Mouse (Mus musculus) gastrocnemius, postnatal 14 days (tissue): ENCODE data around the gene Rxfp2. TPM values are rescaled to one million over a fixed set of nuclear protein-coding genes. Genes with fewer than 3 reads are reported as not detected.

ENCODE experiments used
- DNase-seq: peaks from one replicate; pipeline ENCODE4 v3.0.0; 2021; ENCODE audit warnings: mixed read lengths
- intact Hi-C: fragments of 180-260 bp; cut with DNase I; formaldehyde crosslinking; loops from one replicate; pipeline ENCODE4 v1.15.1; 2025; ENCODE audit warnings: low total_unique reads
- total RNA-seq, 2 experiments: library from RNA; stranded (reverse); gene quantifications; 2 replicates each; pipeline ENCODE4 v1.2.3; 2021

The Rxfp2 gene
- total RNA-seq, 2 experiments from 2014 or later: not detected

DNA sequence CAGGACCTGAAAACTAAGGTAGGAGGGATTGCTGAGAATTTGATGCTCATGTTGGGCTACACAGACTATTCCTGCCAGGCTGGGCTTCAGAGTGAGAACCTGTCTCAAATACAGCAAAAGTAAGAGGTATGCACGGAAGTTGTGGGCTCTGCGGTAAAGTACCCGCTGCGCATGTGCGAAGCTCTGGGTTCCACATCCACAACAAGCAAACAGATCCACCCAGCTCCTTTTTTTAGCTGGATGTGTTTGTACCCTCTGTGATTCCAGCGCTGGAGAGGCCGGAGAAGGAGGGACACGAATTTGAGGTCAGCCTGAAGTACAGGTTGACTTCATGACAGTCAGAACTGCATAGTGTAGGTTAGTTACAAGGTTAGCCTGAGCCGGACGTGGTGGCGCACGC lies 80.3 kb downstream of the Rxfp2 start:
- intact Hi-C loops: no loop called here
- DNase-seq: no peak

DNA sequence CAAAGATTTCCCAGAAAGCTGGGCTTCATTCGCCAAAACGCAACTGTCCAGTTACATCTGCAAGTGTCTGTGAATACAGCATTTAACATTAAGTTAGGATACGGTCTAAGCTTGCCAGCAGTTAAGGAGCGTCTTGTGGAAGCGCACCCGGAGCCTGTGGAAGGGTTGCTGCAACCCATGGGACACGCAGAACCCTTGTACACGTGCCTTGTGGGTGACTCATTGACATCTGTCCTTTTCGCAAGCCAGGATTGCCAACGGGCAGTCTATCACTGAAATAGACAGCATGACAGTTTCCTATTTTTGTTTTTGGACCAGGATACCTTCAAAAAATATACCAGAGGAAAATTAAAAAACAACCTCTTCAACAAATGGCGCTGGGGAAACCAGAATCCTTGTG lies 83.3 kb downstream of the Rxfp2 start:
- no peak for DNase-seq
- intact Hi-C loops: no loop called here

DNA sequence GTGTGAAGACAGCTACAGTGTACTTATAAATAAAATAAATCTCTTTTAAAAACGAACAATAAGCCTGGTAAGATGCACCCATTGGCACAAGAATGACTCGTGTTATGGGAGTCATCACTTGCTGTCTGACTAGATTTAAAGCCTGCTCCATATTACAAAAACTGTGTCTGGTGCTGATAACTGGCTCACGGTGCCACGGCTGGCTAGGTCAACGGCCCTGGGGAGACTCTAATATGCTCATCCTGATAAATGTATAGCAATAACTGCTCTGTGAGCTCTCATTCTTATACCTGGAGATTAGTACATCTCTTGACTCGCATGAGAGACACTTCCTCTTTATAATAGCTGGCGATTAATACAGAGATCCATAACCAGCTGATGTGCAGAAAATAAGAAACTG lies 87.9 kb downstream of the Rxfp2 start:
- intact Hi-C loops: no loop called here
- DNase-seq: no peak

DNA sequence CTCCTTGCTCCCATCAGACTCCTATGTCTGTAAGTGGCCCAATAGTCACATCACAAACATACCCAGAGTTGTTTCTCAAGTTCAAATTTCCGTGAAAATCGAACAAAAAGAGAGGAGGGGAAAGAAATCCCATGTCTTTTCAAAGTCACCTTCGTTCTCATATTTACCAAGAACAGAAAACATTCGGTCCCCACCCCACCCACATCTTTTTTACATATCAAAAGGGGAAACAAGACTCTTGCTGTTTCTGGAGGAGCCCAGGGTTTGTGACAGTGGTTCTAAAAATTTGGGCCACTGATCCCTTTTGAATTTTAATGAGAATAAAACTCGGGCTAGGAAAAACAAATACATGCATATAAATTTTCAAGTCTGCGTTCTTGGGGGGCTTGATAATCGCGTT lies 92.8 kb downstream of the Rxfp2 start:
- DNase-seq: no peak
- intact Hi-C loops: loop anchor here (5.0 kb wide), 1 partner anchor 41 kb away; no protein-coding TSS in a partner anchor

DNA sequence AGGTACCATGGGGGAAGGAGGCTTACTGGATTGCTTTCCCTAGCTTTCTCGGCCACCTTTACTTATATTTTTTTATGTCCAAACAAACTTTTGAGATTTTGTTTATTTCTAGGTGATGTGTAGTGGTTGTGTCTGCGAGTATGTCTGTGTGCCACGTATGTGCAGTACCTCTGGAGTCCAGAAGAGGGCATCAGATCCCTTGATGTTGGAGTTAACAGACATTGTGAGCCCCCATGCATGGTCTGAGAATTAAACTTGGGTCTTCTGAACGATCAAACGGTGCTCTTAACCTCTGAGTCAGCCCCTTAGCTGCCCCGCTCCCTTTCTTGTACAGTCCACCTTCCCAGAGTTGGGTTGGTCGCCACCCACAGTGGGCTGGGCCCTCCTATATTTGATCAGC lies 95.5 kb downstream of the Rxfp2 start:
- intact Hi-C loops: loop anchor here (5.0 kb wide), 1 partner anchor 38 kb away; no protein-coding TSS in a partner anchor
- DNase-seq: no peak

DNA sequence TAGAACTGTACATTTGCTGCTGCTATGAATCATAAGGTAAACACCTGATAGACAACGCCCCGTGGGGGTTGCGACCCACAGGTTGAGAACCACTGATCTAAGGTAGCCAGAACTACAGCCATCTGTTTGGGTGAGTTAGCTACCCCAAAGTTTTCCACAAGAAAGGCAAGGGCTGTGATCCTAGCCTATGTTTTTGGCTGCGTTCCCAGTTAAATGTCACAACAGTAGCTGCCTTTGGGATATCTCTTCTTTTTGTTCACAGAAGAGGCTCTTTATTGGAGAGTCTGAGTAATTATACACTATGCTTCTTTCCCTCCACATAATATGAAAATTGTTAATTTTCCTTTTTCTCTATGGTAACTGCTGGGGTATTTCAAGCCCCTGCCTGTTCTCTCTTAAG lies 96.3 kb downstream of the Rxfp2 start:
- DNase-seq: no peak
- intact Hi-C loops: loop anchor here (5.0 kb wide), 1 partner anchor 38 kb away; no protein-coding TSS in a partner anchor

DNA sequence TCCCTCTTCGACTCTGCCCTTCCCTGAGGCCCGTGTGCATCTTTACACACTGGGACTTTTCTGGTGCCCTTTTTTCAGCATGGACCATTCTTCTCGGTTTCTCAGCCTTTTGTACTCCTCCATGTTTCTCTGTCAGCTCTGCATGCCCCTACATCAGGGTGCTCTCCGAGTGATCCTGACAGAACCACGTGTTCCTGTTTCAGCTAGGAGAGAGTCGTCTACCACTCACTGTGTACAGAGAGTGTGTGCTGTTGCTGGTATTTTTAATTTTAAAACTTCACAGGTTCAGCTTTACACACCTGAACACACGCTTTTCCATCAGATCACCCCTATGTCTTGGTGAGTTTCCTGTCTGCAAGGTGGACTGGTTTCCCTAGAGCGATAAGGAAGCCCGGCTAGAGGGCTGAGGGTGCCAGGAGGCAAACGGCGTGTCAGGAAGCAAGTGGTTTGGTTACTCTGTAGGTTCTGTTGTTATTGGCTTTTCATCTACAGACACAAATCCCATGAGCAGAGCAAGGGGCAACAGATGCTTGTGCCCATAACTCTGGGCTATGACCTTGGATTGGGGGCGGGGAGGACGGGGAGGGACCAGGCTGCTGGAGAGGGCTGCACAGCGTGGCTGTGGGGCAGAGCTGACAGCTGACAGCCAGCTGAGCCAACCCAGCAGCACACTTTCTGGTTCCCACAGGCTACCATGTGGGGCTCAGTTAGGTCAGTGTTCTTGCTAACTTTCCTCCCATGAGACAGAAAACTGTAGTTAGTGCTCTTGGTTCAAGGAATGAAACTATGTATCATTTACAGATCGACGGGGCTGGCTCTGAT lies 97.0 kb downstream of the Rxfp2 start:
- DNase-seq: peak; percentile 44
- intact Hi-C loops: no loop called here

DNA sequence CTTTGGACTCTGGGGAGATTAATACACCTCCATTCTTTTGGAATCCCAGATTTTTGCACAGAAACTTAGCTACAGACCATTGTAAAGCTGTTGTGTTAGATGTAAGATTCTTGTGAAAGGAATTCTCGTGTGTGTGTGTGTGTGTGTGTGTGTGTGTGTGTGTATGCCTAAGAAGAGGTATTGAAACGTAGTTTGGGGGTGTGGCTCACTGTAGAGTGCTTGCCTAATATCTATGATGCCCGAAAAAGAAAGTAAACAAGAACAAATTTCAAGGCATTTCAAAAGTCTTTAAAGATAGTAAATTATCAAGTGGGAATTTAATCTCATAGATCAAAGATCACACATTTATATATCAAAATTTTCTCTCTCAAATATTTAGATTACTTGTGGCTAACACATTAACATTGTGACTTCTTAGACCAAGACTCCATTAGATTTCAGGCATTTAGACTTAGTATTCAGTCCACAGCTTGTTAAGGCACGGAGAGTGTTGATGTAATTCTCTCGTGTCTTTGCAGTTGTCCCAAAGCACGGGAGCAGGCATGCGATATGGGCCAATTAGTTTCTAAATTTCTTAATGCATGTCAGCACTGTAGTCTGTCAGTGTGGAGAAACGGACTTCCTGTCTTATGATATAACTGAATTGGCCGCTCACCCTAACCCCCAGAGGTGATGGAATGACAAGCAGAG lies 97.9 kb downstream of the Rxfp2 start:
- no peak for DNase-seq
- intact Hi-C loops: no loop called here

DNA sequence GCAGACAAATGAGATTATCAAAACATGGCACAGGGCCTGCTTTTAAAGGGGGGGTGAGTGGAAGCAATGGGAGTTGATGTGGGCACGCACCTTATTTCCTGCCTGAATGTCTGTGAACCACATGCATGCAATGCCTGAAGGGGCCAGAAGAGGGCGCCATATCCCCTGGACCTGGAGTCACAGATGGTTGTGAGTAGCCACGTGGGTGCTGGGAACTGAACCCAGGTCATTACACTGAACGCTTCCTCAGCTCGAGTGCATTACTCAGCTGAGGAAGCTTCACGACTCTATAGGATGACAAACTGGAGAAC lies 98.4 kb downstream of the Rxfp2 start:
- DNase-seq: no peak
- intact Hi-C loops: no loop called here

DNA sequence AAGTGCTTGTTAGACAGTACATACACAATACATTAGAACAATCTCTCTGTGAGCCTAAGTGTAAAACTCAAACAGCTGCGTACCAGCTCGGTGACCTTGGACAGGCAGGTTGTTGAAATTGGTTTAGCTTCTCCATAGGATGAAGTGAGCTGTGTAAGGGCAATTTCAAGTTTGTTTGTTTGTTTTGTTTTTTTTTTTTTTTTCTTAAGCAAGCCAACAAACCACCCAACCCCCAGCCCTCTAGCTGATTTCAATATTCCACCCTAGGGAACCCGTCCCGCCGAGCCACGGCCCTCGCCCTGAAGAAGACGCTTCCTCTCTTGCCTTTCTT lies 99.6 kb downstream of the Rxfp2 start:
- intact Hi-C loops: no loop called here
- no peak for DNase-seq

DNA sequence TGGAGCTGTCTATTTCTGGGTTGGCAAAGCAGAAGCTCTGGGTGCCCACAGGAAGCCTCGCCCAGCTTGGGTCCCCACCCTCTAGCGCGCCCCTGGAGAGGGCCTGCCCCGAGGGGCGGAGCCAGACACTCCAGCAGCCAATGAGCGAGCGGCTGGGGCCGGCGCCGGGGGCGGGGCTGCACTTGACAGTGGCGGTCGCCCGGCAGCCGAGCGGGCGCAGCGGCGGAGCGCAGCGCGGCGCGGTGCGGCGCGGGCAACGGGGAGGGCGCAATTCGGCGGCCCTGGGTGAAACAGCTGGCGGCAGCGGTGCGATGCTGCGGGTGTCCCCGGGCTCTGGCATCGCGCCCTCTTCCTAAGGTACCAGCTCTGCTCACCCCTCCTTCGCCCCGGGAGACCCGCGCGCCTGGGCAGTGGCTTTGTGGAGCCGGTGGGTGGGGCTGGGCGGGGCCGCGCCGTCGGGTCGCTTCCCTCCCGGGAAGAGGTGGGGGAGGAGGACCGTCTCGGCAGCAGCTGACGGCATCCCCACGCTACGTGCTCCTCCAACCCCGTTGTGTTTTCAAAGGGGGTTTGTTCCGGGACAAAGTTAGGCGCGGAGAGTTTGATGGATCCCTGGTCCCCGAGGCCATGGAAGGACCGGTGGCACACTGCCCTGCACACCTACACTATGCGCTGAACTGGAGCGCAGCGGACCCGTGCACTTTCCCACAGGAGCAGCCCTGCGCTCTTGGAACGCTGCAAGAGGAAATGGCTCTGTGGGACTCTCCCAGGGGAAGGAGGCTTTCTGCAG lies 100.2 kb downstream of the Rxfp2 start, which contains the start of gene Fry:
TSS of gene Fry (plus strand) at position 191 of the 787 bp plus-strand sequence.
- peak; percentile 95 for DNase-seq
- intact Hi-C loops: no loop called here

DNA sequence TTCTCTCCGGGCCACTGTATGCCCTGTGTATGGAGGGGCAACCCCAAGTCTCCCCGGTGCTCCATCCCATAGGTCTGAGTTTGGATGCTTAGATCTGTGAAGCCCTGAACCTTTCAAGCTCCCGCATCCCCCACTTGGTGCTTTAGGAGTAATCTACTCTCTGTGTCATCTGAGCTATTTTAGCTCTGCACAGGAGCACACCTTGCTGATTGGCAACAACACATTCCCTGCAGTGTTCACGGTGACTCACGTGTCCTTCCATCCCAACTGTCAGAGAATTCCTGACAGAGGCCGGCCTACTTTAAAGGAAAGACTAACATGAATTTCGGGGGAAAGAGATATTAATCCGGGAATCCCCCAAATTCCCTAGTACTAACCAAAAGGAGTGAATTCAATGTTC lies 102.2 kb downstream of the Rxfp2 start:
- no peak for DNase-seq
- intact Hi-C loops: no loop called here

DNA sequence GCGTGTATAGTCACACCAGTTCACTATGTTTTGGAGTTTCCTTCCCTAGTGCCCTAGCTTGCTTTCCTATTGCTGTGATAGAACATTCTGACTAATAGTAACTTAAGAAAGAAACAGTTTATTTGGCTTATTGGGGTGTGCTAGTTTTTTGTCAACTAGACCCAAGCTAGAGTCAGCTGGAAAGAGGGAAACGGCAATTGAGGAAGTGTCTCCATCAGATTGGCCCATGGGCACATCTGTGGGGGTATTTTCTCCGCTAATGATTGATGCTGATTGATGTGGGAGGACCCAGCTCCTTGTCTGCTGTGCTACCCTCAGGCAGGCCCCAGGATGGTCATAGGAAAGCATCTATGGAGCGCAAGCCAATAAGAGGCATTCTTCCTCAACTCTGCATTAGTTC lies 103.6 kb downstream of the Rxfp2 start:
- DNase-seq: no peak

DNA sequence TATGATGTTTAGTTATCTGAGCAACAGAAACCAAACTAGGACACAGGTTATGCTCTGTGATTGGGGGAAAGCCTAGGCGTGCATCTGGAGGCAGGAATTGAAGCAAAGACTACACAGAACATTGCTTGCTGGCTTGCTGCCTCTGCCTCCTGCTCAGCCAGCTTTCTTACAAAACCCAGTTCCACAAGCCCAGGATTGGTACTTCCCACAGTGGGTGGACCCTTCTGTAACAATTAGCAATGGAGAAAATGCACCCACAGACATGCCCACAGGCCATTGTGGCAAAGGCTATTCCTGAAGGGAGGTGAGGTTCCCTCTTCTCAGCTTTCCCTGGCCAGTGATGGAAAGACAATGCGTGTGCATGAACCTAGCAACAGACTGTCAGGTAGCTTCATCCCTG lies 104.1 kb downstream of the Rxfp2 start:
- intact Hi-C loops: no loop called here
- no peak for DNase-seq

More for the DNA sequence above, 103.6 kb downstream of the Rxfp2 start:
- intact Hi-C loops: no loop called here

DNA sequence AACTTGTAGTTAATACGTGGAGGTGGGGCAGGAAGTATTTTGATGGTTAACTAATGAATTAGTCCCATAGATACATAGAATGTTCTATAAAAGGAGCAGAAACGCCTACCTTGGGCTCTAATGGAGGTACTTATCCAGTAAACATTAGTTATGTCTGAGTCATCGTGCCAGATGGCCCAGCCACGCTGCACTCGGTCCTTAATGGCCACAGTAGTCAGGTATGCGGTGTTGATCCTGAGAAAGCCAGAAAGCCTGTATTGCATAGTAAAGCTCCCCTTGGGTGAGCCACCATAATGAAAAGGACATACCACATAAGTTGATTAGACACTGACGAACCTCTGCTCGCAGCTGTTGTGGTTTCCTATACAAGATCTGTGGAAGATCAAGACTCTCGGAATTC lies 107.4 kb downstream of the Rxfp2 start:
- DNase-seq: no peak
- intact Hi-C loops: no loop called here

DNA sequence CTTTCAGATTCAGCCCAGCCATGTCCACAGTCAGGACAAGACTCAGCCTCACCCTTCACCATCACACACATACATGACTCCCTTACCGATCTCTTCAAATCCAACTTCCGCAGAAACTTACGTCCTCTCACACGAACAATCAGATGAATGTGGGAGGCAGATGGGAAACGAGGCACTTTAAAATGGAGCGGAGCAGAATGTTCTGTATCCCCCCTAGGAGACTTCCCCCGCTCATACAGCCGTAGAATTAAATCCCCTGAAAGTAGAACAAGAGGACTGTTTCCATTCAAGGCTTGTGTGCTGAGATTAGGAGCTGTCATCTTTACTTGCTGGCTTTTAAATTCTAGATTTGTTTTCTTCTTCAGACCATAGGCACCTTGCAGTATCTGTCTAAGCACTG lies 110.0 kb downstream of the Rxfp2 start:
- DNase-seq: no peak
- intact Hi-C loops: no loop called here

DNA sequence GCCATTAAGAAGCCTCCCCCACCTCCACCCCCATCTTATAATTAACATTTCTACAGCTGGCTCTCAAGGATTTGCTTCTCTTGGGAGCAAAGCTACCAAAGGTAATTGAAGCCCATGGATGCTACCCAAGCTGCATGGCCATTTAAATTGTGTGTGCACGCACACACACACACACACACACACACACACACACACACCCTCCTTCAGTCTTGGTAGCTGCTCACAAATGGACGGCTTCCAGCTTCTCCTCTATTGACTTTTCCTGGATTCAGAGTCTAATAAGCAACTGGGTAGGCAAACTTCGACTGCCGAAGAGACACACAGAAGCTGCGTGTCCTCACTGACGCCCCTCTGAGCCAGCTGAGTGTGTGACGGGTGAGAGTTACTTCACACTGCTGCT lies 111.7 kb downstream of the Rxfp2 start:
- no peak for DNase-seq
- intact Hi-C loops: no loop called here

DNA sequence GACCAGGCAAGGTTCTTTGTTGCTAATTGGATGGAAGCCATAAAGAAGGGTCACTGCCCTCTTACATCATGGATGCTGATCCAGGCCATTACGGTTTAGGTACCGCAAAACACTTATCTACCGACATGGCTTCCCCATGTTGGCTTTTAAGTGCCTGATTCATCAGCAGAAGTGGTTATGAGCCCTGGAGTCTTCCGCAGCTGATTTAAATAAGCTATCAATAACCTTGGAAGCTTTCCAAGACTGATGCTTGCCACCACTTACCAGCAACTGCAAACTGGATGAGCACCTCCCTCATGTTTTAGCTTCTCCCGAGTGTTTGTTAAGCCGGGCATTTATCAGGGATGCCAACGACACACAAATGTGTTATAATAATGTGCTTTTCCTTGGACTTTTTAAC lies 112.7 kb downstream of the Rxfp2 start:
- intact Hi-C loops: no loop called here
- no peak for DNase-seq
